Mouse (Mus musculus) left cerebral cortex, postnatal 4 days (tissue): ENCODE measurements around the gene Sesn3. TPM values are rescaled to one million over a fixed set of nuclear protein-coding genes. Genes with fewer than 3 reads are reported as not detected.

Source experiments
- total RNA-seq, 2 experiments: library from RNA; stranded (reverse); gene quantifications; 2 replicates each; pipeline ENCODE4 v1.2.3; 2021

Sesn3 gene
- total RNA-seq, 2 experiments from 2014 or later: 70.1 to 73.3 TPM

Other genes with a start within 250 kb of the Sesn3 start
- 10 to 100 TPM; 40.3 to 44.7 TPM for gene Endod1, start 106.4 kb downstream of the Sesn3 start, total RNA-seq
- 1 to 10 TPM; 1.2 to 1.8 TPM for gene Kdm4d, start 225.4 kb downstream of the Sesn3 start, total RNA-seq
- gene Cwc15, start 225.6 kb downstream of the Sesn3 start, total RNA-seq: 10 to 100 TPM; 80.9 to 86.5 TPM